Mouse (Mus musculus): ENCODE measurements at regions not wholly inside any gene's neighbourhood (a gene's known extent, or its start where the extent isn't known, plus 50 kb on each side); places are given as distances from the start of the nearest gene placed in this dataset.

DNA sequence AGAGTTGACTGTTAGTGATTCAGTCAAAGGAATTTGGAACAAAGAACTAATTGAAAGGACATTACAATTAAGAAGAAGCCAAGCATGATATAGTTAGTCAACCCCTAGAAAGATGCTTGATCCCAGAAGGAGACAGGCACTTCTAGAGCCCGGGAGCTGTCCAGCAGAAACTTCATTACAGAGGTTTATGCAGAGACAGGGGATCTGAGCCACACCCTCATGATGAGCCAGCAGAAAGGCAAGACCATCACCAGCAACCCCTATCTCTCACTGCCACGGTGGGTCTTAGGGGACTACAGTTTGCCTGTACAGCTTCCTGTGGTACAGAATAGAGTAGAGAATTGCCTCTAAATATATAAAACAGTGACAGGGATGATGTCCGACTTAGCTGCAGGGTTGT, 590.4 kb downstream of the Etnk1 start:
- no peak for DNase-seq (ENCODE audit: low spot score)

DNA sequence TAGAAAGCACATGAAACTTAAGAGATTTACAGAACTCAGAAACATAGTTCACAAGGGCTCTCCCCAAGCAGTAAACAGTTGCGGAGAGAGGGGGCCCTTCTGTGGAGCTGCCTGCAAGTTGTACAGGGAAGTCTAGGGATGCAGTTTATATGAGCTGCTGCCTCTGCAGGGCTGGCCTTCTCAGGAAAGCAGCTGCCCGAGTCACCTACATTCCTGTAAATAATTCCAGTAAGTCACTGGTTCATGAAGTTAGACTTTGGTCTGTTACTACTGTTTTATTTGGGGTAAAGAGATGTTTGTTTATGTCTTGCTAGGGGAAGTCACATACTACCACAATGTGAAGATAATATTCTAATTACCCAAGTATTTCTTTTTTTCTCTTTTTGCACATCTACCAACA, 601.1 kb downstream of the Etnk1 start:
- DNase-seq (ENCODE audit: low spot score): no peak
